Mouse (Mus musculus) frontal cortex, postnatal 25 days (tissue): ENCODE measurements around the gene Tmem213.

Experiments used
- DNase-seq, 2 experiments: peaks; one replicate each; pipeline ENCODE4 v3.0.0; 2022; ENCODE audit warnings: low spot score in 2 of 2

Tmem213 gene

GRCm38 (mm10) chr6:38109160-38109795, at the start of gene Tmem213:
Gene Tmem213, plus strand, starts transcription at chr6:38109255.
- no peak for DNase-seq

GRCm38 (mm10) chr6:38064621-38065020, 44.4 kb upstream of the Tmem213 start:
- no peak for DNase-seq

- peak; percentile 10 to 12 for DNase-seq
These were observed 43.9 kb upstream of the Tmem213 start for GRCm38 (mm10) chr6:38065122-38065500.

- peak; percentile 13 to 30 for DNase-seq
These were observed 43.4 kb upstream of the Tmem213 start for GRCm38 (mm10) chr6:38065501-38066122.

- peak; percentile 23 to 26 for DNase-seq
These were observed 42.8 kb upstream of the Tmem213 start for GRCm38 (mm10) chr6:38066215-38066614.

GRCm38 (mm10) chr6:38071256-38071655, 37.8 kb upstream of the Tmem213 start:
- no peak for DNase-seq

GRCm38 (mm10) chr6:38072137-38072796, 36.8 kb upstream of the Tmem213 start:
- DNase-seq: no peak

- no peak for DNase-seq
These were observed 35.5 kb upstream of the Tmem213 start for GRCm38 (mm10) chr6:38073592-38073991.

- no peak for DNase-seq
These were observed 28.7 kb upstream of the Tmem213 start for GRCm38 (mm10) chr6:38080364-38080763.

GRCm38 (mm10) chr6:38081727-38082341, 27.2 kb upstream of the Tmem213 start:
- no peak for DNase-seq

GRCm38 (mm10) chr6:38083204-38083603, 25.9 kb upstream of the Tmem213 start:
- no peak for DNase-seq

GRCm38 (mm10) chr6:38087242-38088026, 21.6 kb upstream of the Tmem213 start:
- DNase-seq: no peak

GRCm38 (mm10) chr6:38092539-38092938, 16.5 kb upstream of the Tmem213 start:
- no peak for DNase-seq

- DNase-seq: no peak
These were observed 14.4 kb upstream of the Tmem213 start for GRCm38 (mm10) chr6:38094701-38095100.

- no peak for DNase-seq
These were observed 12.1 kb upstream of the Tmem213 start for GRCm38 (mm10) chr6:38096961-38097370.

GRCm38 (mm10) chr6:38102216-38102795, 6.7 kb upstream of the Tmem213 start:
- no peak for DNase-seq

- no peak for DNase-seq
These were observed 5.3 kb upstream of the Tmem213 start for GRCm38 (mm10) chr6:38103775-38104174.

- DNase-seq: no peak
These were observed 3.1 kb upstream of the Tmem213 start for GRCm38 (mm10) chr6:38105924-38106323.

- DNase-seq: no peak
These were observed 606 bp upstream of the Tmem213 start for GRCm38 (mm10) chr6:38108449-38108848.

- no peak for DNase-seq
These were observed 816 bp downstream of the Tmem213 start for GRCm38 (mm10) chr6:38109871-38110270.

- DNase-seq: no peak
These were observed 1.8 kb downstream of the Tmem213 start for GRCm38 (mm10) chr6:38110859-38111258.
